Mouse (Mus musculus) liver (tissue): ENCODE measurements at regions not wholly inside any gene's neighbourhood (a gene's known extent, or its start where the extent isn't known, plus 50 kb on each side); places are given as distances from the start of the nearest gene placed in this dataset.

Source experiments
- DNase-seq: peaks from one replicate; pipeline ENCODE4 v3.0.0-alpha.2; 2020; ENCODE audit warnings: mixed read lengths

- no peak for DNase-seq
These were observed 570.2 kb upstream of the Gm10306 start for GRCm38 (mm10) chr4:93986189-93986588.

GRCm38 (mm10) chr4:93990273-93990869 is 566.0 kb upstream of the Gm10306 start:
- DNase-seq = no peak

GRCm38 (mm10) chr4:94005818-94006217 is 550.5 kb upstream of the Gm10306 start:
- no peak for DNase-seq

- DNase-seq = no peak
These were observed 549.1 kb upstream of the Gm10306 start for GRCm38 (mm10) chr4:94007088-94007768.

- no peak for DNase-seq
These were observed 540.6 kb upstream of the Gm10306 start for GRCm38 (mm10) chr4:94015713-94016112.

- DNase-seq = no peak
These were observed 538.6 kb upstream of the Gm10306 start for GRCm38 (mm10) chr4:94017702-94018101.

GRCm38 (mm10) chr4:94049629-94050310 is 506.6 kb upstream of the Gm10306 start:
- no peak for DNase-seq

GRCm38 (mm10) chr4:94052249-94053162 is 503.8 kb upstream of the Gm10306 start:
- no peak for DNase-seq

- no peak for DNase-seq
These were observed 483.0 kb upstream of the Gm10306 start for GRCm38 (mm10) chr4:94073178-94073870.

- no peak for DNase-seq
These were observed 473.5 kb upstream of the Gm10306 start for GRCm38 (mm10) chr4:94082839-94083238.

- no peak for DNase-seq
These were observed 462.0 kb upstream of the Gm10306 start for GRCm38 (mm10) chr4:94094379-94094778.

GRCm38 (mm10) chr4:94106941-94107340 is 449.4 kb upstream of the Gm10306 start:
- no peak for DNase-seq

GRCm38 (mm10) chr4:94116881-94117280 is 439.5 kb upstream of the Gm10306 start:
- DNase-seq = no peak

- peak; percentile 3 for DNase-seq
These were observed 432.2 kb upstream of the Gm10306 start for GRCm38 (mm10) chr4:94124177-94124576.

GRCm38 (mm10) chr4:94137921-94138320 is 418.4 kb upstream of the Gm10306 start:
- DNase-seq = no peak

- no peak for DNase-seq
These were observed 411.2 kb upstream of the Gm10306 start for GRCm38 (mm10) chr4:94144901-94145801.

- DNase-seq = no peak
These were observed 408.3 kb upstream of the Gm10306 start for GRCm38 (mm10) chr4:94147964-94148533.

GRCm38 (mm10) chr4:94149056-94149455 is 407.3 kb upstream of the Gm10306 start:
- DNase-seq = no peak

- no peak for DNase-seq
These were observed 395.7 kb upstream of the Gm10306 start for GRCm38 (mm10) chr4:94160620-94161019.

- DNase-seq = no peak
These were observed 383.2 kb upstream of the Gm10306 start for GRCm38 (mm10) chr4:94173096-94173495.

GRCm38 (mm10) chr4:94186997-94187396 is 369.3 kb upstream of the Gm10306 start:
- DNase-seq = no peak
